Mouse (Mus musculus): ENCODE measurements around the gene Cd52.

Cd52 gene

GRCm38 (mm10) chr4:134090521-134091224, 4.2 kb downstream of the Cd52 start:
- DNase-seq (ENCODE audit: low spot score): no peak

- no peak for DNase-seq (ENCODE audit: low spot score)
Observed at GRCm38 (mm10) chr4:134089029-134089428, 5.9 kb downstream of the Cd52 start.

GRCm38 (mm10) chr4:134087412-134087811, 7.5 kb downstream of the Cd52 start:
- DNase-seq (ENCODE audit: low spot score): no peak

GRCm38 (mm10) chr4:134084999-134085398, 9.9 kb downstream of the Cd52 start:
- DNase-seq (ENCODE audit: low spot score): no peak

GRCm38 (mm10) chr4:134082460-134082859, 12.4 kb downstream of the Cd52 start:
- no peak for DNase-seq (ENCODE audit: low spot score)

- peak; percentile 62 for DNase-seq (ENCODE audit: low spot score)
Observed at GRCm38 (mm10) chr4:134081730-134082386, 13.0 kb downstream of the Cd52 start.

GRCm38 (mm10) chr4:134080674-134081073, 14.2 kb downstream of the Cd52 start:
- no peak for DNase-seq (ENCODE audit: low spot score)

GRCm38 (mm10) chr4:134078694-134079093, 16.2 kb downstream of the Cd52 start:
- DNase-seq (ENCODE audit: low spot score): peak; percentile 66

- DNase-seq (ENCODE audit: low spot score): no peak
Observed at GRCm38 (mm10) chr4:134068793-134069580, 25.9 kb downstream of the Cd52 start.

- no peak for DNase-seq (ENCODE audit: low spot score)
Observed at GRCm38 (mm10) chr4:134067833-134068544, 26.9 kb downstream of the Cd52 start.

- no peak for DNase-seq (ENCODE audit: low spot score)
Observed at GRCm38 (mm10) chr4:134067383-134067782, 27.5 kb downstream of the Cd52 start.

GRCm38 (mm10) chr4:134065431-134066004, 29.4 kb downstream of the Cd52 start:
- DNase-seq (ENCODE audit: low spot score): no peak

GRCm38 (mm10) chr4:134062561-134062960, 32.3 kb downstream of the Cd52 start:
- DNase-seq (ENCODE audit: low spot score): no peak

GRCm38 (mm10) chr4:134061944-134062446, 32.9 kb downstream of the Cd52 start:
- DNase-seq (ENCODE audit: low spot score): no peak

- DNase-seq (ENCODE audit: low spot score): no peak
Observed at GRCm38 (mm10) chr4:134061166-134061830, 33.6 kb downstream of the Cd52 start.

GRCm38 (mm10) chr4:134060135-134060865, 34.6 kb downstream of the Cd52 start, which contains the start of gene Crybg2:
Gene Crybg2, plus strand, starts transcription at chr4:134060815.
- DNase-seq (ENCODE audit: low spot score): no peak

- no peak for DNase-seq (ENCODE audit: low spot score)
Observed at GRCm38 (mm10) chr4:134058908-134059307, 36.0 kb downstream of the Cd52 start.

- DNase-seq (ENCODE audit: low spot score): no peak
Observed at GRCm38 (mm10) chr4:134058166-134058715, 36.6 kb downstream of the Cd52 start.

GRCm38 (mm10) chr4:134053538-134053937, 41.3 kb downstream of the Cd52 start, which contains the start of gene Zfp683:
Gene Zfp683, plus strand, starts transcription at chr4:134053838.
- DNase-seq (ENCODE audit: low spot score): no peak

GRCm38 (mm10) chr4:134052560-134052959, 42.3 kb downstream of the Cd52 start:
- DNase-seq (ENCODE audit: low spot score): peak; percentile 24
